Mouse (Mus musculus) spleen, adult 2 months (tissue): ENCODE results near the gene Cdca3.

Source experiments
- CTCF ChIP-seq: fragments of 200-500 bp; IDR thresholded peaks from 2 replicates; pipeline ENCODE4 v1.5.1; 2011; ENCODE audit warnings: mild to moderate bottlenecking, inconsistent platforms; ENCODE audit not compliant: insufficient read depth, insufficient read length, insufficient replicate concordance; ENCODE audit errors: extremely low read depth
- POLR2A ChIP-seq: fragments of 200-500 bp; IDR thresholded peaks from 2 replicates; pipeline ENCODE4 v1.6.1; 2011; ENCODE audit warnings: low read depth, low read length, inconsistent platforms

- TF ChIP-seq CTCF (no peak), POLR2A (no peak)
Measured at GRCm38 (mm10) chr6:124779984-124780416, 49.3 kb upstream of the Cdca3 start.
